8 mouse cellular contexts compared by ENCODE assay signal in genomic region chr9:118919672-118920186, GRCm38 (mm10). TPM values are rescaled to one million over a fixed set of nuclear protein-coding genes. Genes with fewer than 3 reads are reported as not detected.
DNase-seq lines count a peak whose midpoint lies in the region.

No protein-coding gene starts in this region.

- DNase-seq in layer of hippocampus, postnatal 10 days (ENCODE audit: low spot score in 2 of 2) = peak; percentile 56 to 61
- DNase-seq in layer of hippocampus, adult 9-10 months (ENCODE audit: low spot score) = no peak
- peak; percentile 34 for DNase-seq in NIH3T3 (ENCODE audit: low read depth)
- peak; percentile 26 to 46 for DNase-seq in cerebellum, postnatal 36 days
- DNase-seq in kidney, postnatal 10 days = peak; percentile 79
- DNase-seq in urinary bladder, postnatal 25 days (ENCODE audit: low spot score) = peak; percentile 63
- DNase-seq in B cell, adult 2 months = no peak
- DNase-seq in embryo, embryonic 10.5 days (ENCODE audit: low spot score) = no peak

RNA-seq across cellular contexts. Expression of gene Ctdspl, which starts 6.5 kb away (rescaled TPM):
- 10 to 100 TPM; 17.0 to 19.0 TPM for total RNA-seq in layer of hippocampus, postnatal 10 days (2021)

Comparison
In these comparisons a context has a peak if more than half of its experiments do, and no peak if none do; other contexts are left out.
1. DNase-seq: peak in layer of hippocampus, postnatal 10 days (2 of 2), NIH3T3 (single experiment), cerebellum, postnatal 36 days (2 of 2), kidney, postnatal 10 days (single experiment) and urinary bladder, postnatal 25 days (single experiment); none in layer of hippocampus, adult 9-10 months (single experiment), B cell, adult 2 months (0 of 2) and embryo, embryonic 10.5 days (single experiment).